Mouse (Mus musculus) T-cell, adult 2 months (primary cell): ENCODE measurements around the gene Scgb2b17.
"Not testable (repeated sequence)": the region's sequence is repeated elsewhere in the genome, so short reads cannot be mapped to it uniquely, and the experiment has no call there.

Experiments used
- DNase-seq: peaks from one replicate; pipeline ENCODE4 v3.0.0; 2022; ENCODE audit warnings: low spot score

Scgb2b17 gene

GRCm38 (mm10) chr7:33056461-33056860 is at the start of gene Scgb2b17:
TSS of gene Scgb2b17 (minus strand) at chr7:33056561.
- DNase-seq = not testable (repeated sequence)

GRCm38 (mm10) chr7:33063149-33063548 is 6.8 kb upstream of the Scgb2b17 start, which contains the start of gene Scgb1b17:
TSS of gene Scgb1b17 (plus strand) at chr7:33063449.
- DNase-seq = not testable (repeated sequence)
